Mouse (Mus musculus): ENCODE results near the gene 2410002F23Rik.
"Not testable (repeated sequence)": the region's sequence is repeated elsewhere in the genome, so short reads cannot be mapped to it uniquely, and the experiment has no call there.

The 2410002F23Rik gene

GRCm38 (mm10) chr7:44262791-44263643, 16.5 kb downstream of the 2410002F23Rik start:
- DNase-seq: peak; percentile 92

GRCm38 (mm10) chr7:44268117-44268516, 21.6 kb downstream of the 2410002F23Rik start:
- DNase-seq: no peak

- DNase-seq: no peak
Observed at GRCm38 (mm10) chr7:44269397-44269796, 22.9 kb downstream of the 2410002F23Rik start.

GRCm38 (mm10) chr7:44271309-44271708, 24.8 kb downstream of the 2410002F23Rik start:
- DNase-seq: no peak

- DNase-seq: no peak
Observed at GRCm38 (mm10) chr7:44272546-44272945, 26.0 kb downstream of the 2410002F23Rik start.

- DNase-seq: no peak
Observed at GRCm38 (mm10) chr7:44273446-44273845, 26.9 kb downstream of the 2410002F23Rik start.

GRCm38 (mm10) chr7:44274096-44274495, 27.6 kb downstream of the 2410002F23Rik start:
- DNase-seq: no peak

- DNase-seq: no peak
Observed at GRCm38 (mm10) chr7:44275546-44275945, 29.0 kb downstream of the 2410002F23Rik start.

GRCm38 (mm10) chr7:44276461-44277249, 30.1 kb downstream of the 2410002F23Rik start:
- DNase-seq: no peak

GRCm38 (mm10) chr7:44277250-44277622, 30.7 kb downstream of the 2410002F23Rik start:
- peak; percentile 32 for DNase-seq

- DNase-seq: no peak
Observed at GRCm38 (mm10) chr7:44280959-44281358, 34.4 kb downstream of the 2410002F23Rik start.

GRCm38 (mm10) chr7:44281586-44281985, 35.1 kb downstream of the 2410002F23Rik start:
- no peak for DNase-seq

- DNase-seq: no peak
Observed at GRCm38 (mm10) chr7:44287760-44288159, 41.2 kb downstream of the 2410002F23Rik start.

GRCm38 (mm10) chr7:44290986-44291385, 44.5 kb downstream of the 2410002F23Rik start:
- DNase-seq: no peak

GRCm38 (mm10) chr7:44291418-44291817, 44.9 kb downstream of the 2410002F23Rik start:
- DNase-seq: no peak

GRCm38 (mm10) chr7:44297501-44297900, 51.0 kb downstream of the 2410002F23Rik start:
- DNase-seq: not testable (repeated sequence)
